Mouse (Mus musculus): ENCODE measurements around the gene Nps. TPM values are rescaled to one million over a fixed set of nuclear protein-coding genes. Genes with fewer than 3 reads are reported as not detected.
"Not testable (repeated sequence)": the region's sequence is repeated elsewhere in the genome, so short reads cannot be mapped to it uniquely, and the experiment has no call there.

Nps gene
- polyA plus RNA-seq (2012; ENCODE audit: insufficient read depth, insufficient read length, low replicate concordance, missing spikeins) = not detected in 2 replicates

- H3K4me3 ChIP-seq (ENCODE audit: insufficient read depth, low read depth, low read length); H3K27ac ChIP-seq (ENCODE audit: insufficient read depth, low read depth, low read length); H3K4me1 ChIP-seq (ENCODE audit: control insufficient read depth, insufficient read depth, low read length): not testable (repeated sequence)
- 91% methylated on average over 19 of the region's 19 CpGs for WGBS
Measured at GRCm38 (mm10) chr7:135258053-135258753, at the start of gene Nps. Nps (plus strand) TSS chr7:135258703.

GRCm38 (mm10) chr7:135208947-135209567 is 49.4 kb upstream of the Nps start:
- no peak for TF ChIP-seq CTCF (IDR thresholded peaks at IDR 0.05; ENCODE audit: insufficient read depth, low read depth, low read length)
- no peak overlapping the region for H3K27ac ChIP-seq (ENCODE audit: insufficient read depth, low read depth, low read length)
- 81% methylated on average over 6 of the region's 6 CpGs for WGBS
- peaks cover 2% of the 10 kb centered on the region; the same call in 1 of the 2 replicates for H3K4me1 ChIP-seq (ENCODE audit: control insufficient read depth, insufficient read depth, low read length)
- no peak overlapping the region for H3K4me3 ChIP-seq (ENCODE audit: insufficient read depth, low read depth, low read length)

GRCm38 (mm10) chr7:135210296-135210695 is 48.2 kb upstream of the Nps start:
- Histone ChIP-seq H3K27ac (ENCODE audit: insufficient read depth, low read depth, low read length) (no peak overlapping the region), H3K4me1 (ENCODE audit: control insufficient read depth, insufficient read depth, low read length) (no peaks in the 10 kb centered on the region), H3K4me3 (ENCODE audit: insufficient read depth, low read depth, low read length) (no peak overlapping the region)
- TF ChIP-seq CTCF (IDR thresholded peaks at IDR 0.05; ENCODE audit: insufficient read depth, low read depth, low read length) (no peak), POLR2A (IDR thresholded peaks at IDR 0.05; ENCODE audit: insufficient read depth, low read depth, low read length) (no peak)

GRCm38 (mm10) chr7:135210831-135211230 is 47.7 kb upstream of the Nps start:
- no peak overlapping the region for H3K27ac ChIP-seq (ENCODE audit: insufficient read depth, low read depth, low read length)
- TF ChIP-seq CTCF (IDR thresholded peaks at IDR 0.05; ENCODE audit: insufficient read depth, low read depth, low read length) = no peak
- TF ChIP-seq POLR2A (IDR thresholded peaks at IDR 0.05; ENCODE audit: insufficient read depth, low read depth, low read length) = no peak
- no peak overlapping the region for H3K4me3 ChIP-seq (ENCODE audit: insufficient read depth, low read depth, low read length)
- WGBS = 89% methylated on average over 2 of the region's 2 CpGs
- H3K4me1 ChIP-seq (ENCODE audit: control insufficient read depth, insufficient read depth, low read length) = no peaks in the 10 kb centered on the region

GRCm38 (mm10) chr7:135212505-135212904 is 46.0 kb upstream of the Nps start:
- TF ChIP-seq POLR2A (IDR thresholded peaks at IDR 0.05; ENCODE audit: insufficient read depth, low read depth, low read length) = no peak
- TF ChIP-seq CTCF (IDR thresholded peaks at IDR 0.05; ENCODE audit: insufficient read depth, low read depth, low read length) = no peak
- Histone ChIP-seq H3K4me1 (ENCODE audit: control insufficient read depth, insufficient read depth, low read length) (no peaks in the 10 kb centered on the region), H3K4me3 (ENCODE audit: insufficient read depth, low read depth, low read length) (no peak overlapping the region), H3K27ac (ENCODE audit: insufficient read depth, low read depth, low read length) (no peak overlapping the region)
- WGBS = 63% methylated on average over 2 of the region's 2 CpGs

GRCm38 (mm10) chr7:135221475-135221874 is 37.0 kb upstream of the Nps start:
- no peak overlapping the region for H3K27ac ChIP-seq (ENCODE audit: insufficient read depth, low read depth, low read length)
- WGBS = 75% methylated on average over 2 of the region's 2 CpGs
- no peak overlapping the region for H3K4me3 ChIP-seq (ENCODE audit: insufficient read depth, low read depth, low read length)
- TF ChIP-seq CTCF (IDR thresholded peaks at IDR 0.05; ENCODE audit: insufficient read depth, low read depth, low read length) = no peak
- TF ChIP-seq POLR2A (IDR thresholded peaks at IDR 0.05; ENCODE audit: insufficient read depth, low read depth, low read length) = no peak
- no peaks in the 10 kb centered on the region for H3K4me1 ChIP-seq (ENCODE audit: control insufficient read depth, insufficient read depth, low read length)

GRCm38 (mm10) chr7:135226021-135226420 is 32.5 kb upstream of the Nps start:
- H3K4me3 ChIP-seq (ENCODE audit: insufficient read depth, low read depth, low read length) = no peak overlapping the region
- 82% methylated on average over 5 of the region's 5 CpGs for WGBS
- peaks cover 2% of the 10 kb centered on the region; the same call in 1 of the 2 replicates for H3K4me1 ChIP-seq (ENCODE audit: control insufficient read depth, insufficient read depth, low read length)
- H3K27ac ChIP-seq (ENCODE audit: insufficient read depth, low read depth, low read length) = no peak overlapping the region
- no peak for TF ChIP-seq CTCF (IDR thresholded peaks at IDR 0.05; ENCODE audit: insufficient read depth, low read depth, low read length)
- TF ChIP-seq POLR2A (IDR thresholded peaks at IDR 0.05; ENCODE audit: insufficient read depth, low read depth, low read length) = no peak

- Histone ChIP-seq H3K4me1 (ENCODE audit: control insufficient read depth, insufficient read depth, low read length) (no peaks in the 10 kb centered on the region), H3K4me3 (ENCODE audit: insufficient read depth, low read depth, low read length) (no peak overlapping the region), H3K27ac (ENCODE audit: insufficient read depth, low read depth, low read length) (no peak overlapping the region)
- 71% methylated on average over 3 of the region's 3 CpGs for WGBS
- TF ChIP-seq CTCF (IDR thresholded peaks at IDR 0.05; ENCODE audit: insufficient read depth, low read depth, low read length) (no peak), POLR2A (IDR thresholded peaks at IDR 0.05; ENCODE audit: insufficient read depth, low read depth, low read length) (no peak)
Measured at GRCm38 (mm10) chr7:135237152-135237551, 21.4 kb upstream of the Nps start.

- Histone ChIP-seq H3K4me3 (ENCODE audit: insufficient read depth, low read depth, low read length) (no peak overlapping the region), H3K27ac (ENCODE audit: insufficient read depth, low read depth, low read length) (no peak overlapping the region), H3K4me1 (ENCODE audit: control insufficient read depth, insufficient read depth, low read length) (no peaks in the 10 kb centered on the region)
- WGBS = 96% methylated on average over 4 of the region's 4 CpGs
- TF ChIP-seq POLR2A (IDR thresholded peaks at IDR 0.05; ENCODE audit: insufficient read depth, low read depth, low read length) (no peak), CTCF (IDR thresholded peaks at IDR 0.05; ENCODE audit: insufficient read depth, low read depth, low read length) (no peak)
Measured at GRCm38 (mm10) chr7:135239441-135239840, 19.1 kb upstream of the Nps start.

Data from olfactory bulb, adult 2 months (tissue).